Mouse (Mus musculus) adrenal gland, postnatal 36 days (tissue): ENCODE results near the gene Rarb. TPM values are rescaled to one million over a fixed set of nuclear protein-coding genes. Genes with fewer than 3 reads are reported as not detected.
A peak's percentile ranks its signal among the peaks of the same experiment; 100 is the strongest.

Experiments
- DNase-seq, 2 experiments: peaks; one replicate each; pipeline ENCODE4 v3.0.0; 2021; ENCODE audit warnings: mixed read lengths in 1 of 2
- total RNA-seq, 2 experiments: library from RNA; stranded (reverse); gene quantifications; 2 replicates each; pipeline ENCODE4 v1.2.3; 2021

Gene Rarb
- total RNA-seq, 2 experiments from 2014 or later = 16.2 to 16.7 TPM

- DNase-seq = no peak
These were observed 240.9 kb downstream of the Rarb start for GRCm38 (mm10) chr14:16578100-16578499.

- DNase-seq = no peak
These were observed 241.9 kb downstream of the Rarb start for GRCm38 (mm10) chr14:16577049-16577448.

- DNase-seq = peak; percentile 88 to 89
These were observed 243.8 kb downstream of the Rarb start for GRCm38 (mm10) chr14:16574925-16575721.

GRCm38 (mm10) chr14:16573475-16574171 lies 245.3 kb downstream of the Rarb start:
- no peak for DNase-seq

- DNase-seq = no peak
These were observed 246.1 kb downstream of the Rarb start for GRCm38 (mm10) chr14:16572755-16573340.

- DNase-seq = no peak
These were observed 249.4 kb downstream of the Rarb start for GRCm38 (mm10) chr14:16569506-16570001.

- DNase-seq = no peak
These were observed 252.0 kb downstream of the Rarb start for GRCm38 (mm10) chr14:16566920-16567319.

- no peak for DNase-seq
These were observed 255.0 kb downstream of the Rarb start for GRCm38 (mm10) chr14:16563912-16564311.

GRCm38 (mm10) chr14:16561496-16562170 lies 257.3 kb downstream of the Rarb start:
- no peak for DNase-seq

- no peak for DNase-seq
These were observed 259.4 kb downstream of the Rarb start for GRCm38 (mm10) chr14:16559294-16560217.

GRCm38 (mm10) chr14:16558033-16558432 lies 260.9 kb downstream of the Rarb start:
- no peak for DNase-seq

GRCm38 (mm10) chr14:16554643-16555459 lies 264.1 kb downstream of the Rarb start:
- peak in 1 of 2 experiments; percentile 36 for DNase-seq

GRCm38 (mm10) chr14:16554319-16554642 lies 264.7 kb downstream of the Rarb start:
- no peak for DNase-seq

GRCm38 (mm10) chr14:16552293-16552692 lies 266.7 kb downstream of the Rarb start:
- DNase-seq = no peak

- peak in 1 of 2 experiments; percentile 22 for DNase-seq
These were observed 267.1 kb downstream of the Rarb start for GRCm38 (mm10) chr14:16551843-16552242.

- no peak for DNase-seq
These were observed 270.8 kb downstream of the Rarb start for GRCm38 (mm10) chr14:16548200-16548576.

GRCm38 (mm10) chr14:16547492-16548199 lies 271.3 kb downstream of the Rarb start:
- DNase-seq = no peak

- no peak for DNase-seq
These were observed 274.0 kb downstream of the Rarb start for GRCm38 (mm10) chr14:16544995-16545394.

GRCm38 (mm10) chr14:16541641-16542040 lies 277.3 kb downstream of the Rarb start:
- DNase-seq = peak; percentile 34 to 36

GRCm38 (mm10) chr14:16537433-16537832 lies 281.5 kb downstream of the Rarb start:
- no peak for DNase-seq
